Mouse (Mus musculus): ENCODE data around the gene Luc7l3.

DNA sequence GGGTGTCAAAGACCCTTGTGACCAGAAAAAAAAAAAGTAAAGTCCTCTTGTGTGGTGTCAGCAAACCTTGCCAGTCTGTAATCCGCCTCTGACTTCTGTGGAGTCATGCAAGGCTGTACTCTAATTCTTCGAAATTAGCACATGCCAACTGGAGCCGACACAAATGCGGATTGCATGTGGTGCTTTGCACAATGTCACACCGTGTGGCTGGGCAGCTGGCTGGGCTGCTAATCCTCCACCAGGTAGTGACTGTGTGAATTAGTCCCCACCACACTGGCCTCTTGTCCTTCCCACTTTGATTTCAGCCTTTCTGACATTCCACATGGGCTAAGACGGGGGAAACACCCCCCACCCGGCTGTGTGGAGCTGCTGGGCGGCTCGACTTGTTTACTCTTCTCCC lies 82.1 kb downstream of the Luc7l3 start:
- TF ChIP-seq CTCF (IDR thresholded peaks at IDR 0.05; ENCODE audit: insufficient read depth, low read length): no peak
- TF ChIP-seq POLR2A (IDR thresholded peaks at IDR 0.05; ENCODE audit: borderline replicate concordance, extremely low read depth, low read depth, low read length): no peak

Measured in lung, adult 2 months (tissue).